Mouse (Mus musculus) heart, postnatal 0 days (tissue): ENCODE measurements around the gene Agpat3.

Source experiments
- CTCF ChIP-seq: IDR thresholded peaks from 2 replicates; pipeline ENCODE4 v1.5.1; 2016; ENCODE audit warnings: antibody characterized with exemption, control low read depth, low read depth
- EP300 ChIP-seq: IDR thresholded peaks from 2 replicates; pipeline ENCODE4 v1.6.1; 2016; ENCODE audit warnings: antibody characterized with exemption, low read depth

- TF ChIP-seq CTCF (no peak), EP300 (no peak)
Observed at GRCm38 (mm10) chr10:78284812-78285211, 67.5 kb downstream of the Agpat3 start.
